Mouse (Mus musculus) thymus, postnatal 10 days (tissue): ENCODE data around the gene Nipal3.

Experiments used
- DNase-seq, 2 experiments: peaks; one replicate each; pipeline ENCODE4 v3.0.0; 2021; ENCODE audit warnings: low spot score in 2 of 2

Nipal3 gene

GRCm38 (mm10) chr4:135436291-135436690, 58.5 kb downstream of the Nipal3 start:
- DNase-seq, result peak in 1 of 2 experiments; percentile 24

- DNase-seq, result no peak
Measured at GRCm38 (mm10) chr4:135434395-135434789, 60.4 kb downstream of the Nipal3 start.

- peak; percentile 64 to 88 for DNase-seq
Measured at GRCm38 (mm10) chr4:135433443-135434394, 61.1 kb downstream of the Nipal3 start, which contains the start of gene Rcan3. Gene Rcan3, minus strand, starts transcription at chr4:135433853.

- DNase-seq, result no peak
Measured at GRCm38 (mm10) chr4:135433086-135433442, 61.8 kb downstream of the Nipal3 start.

GRCm38 (mm10) chr4:135429990-135430760, 64.7 kb downstream of the Nipal3 start:
- DNase-seq, result no peak

- no peak for DNase-seq
Measured at GRCm38 (mm10) chr4:135429383-135429782, 65.5 kb downstream of the Nipal3 start.

GRCm38 (mm10) chr4:135426587-135426986, 68.3 kb downstream of the Nipal3 start:
- peak in 1 of 2 experiments; percentile 26 for DNase-seq

- DNase-seq, result no peak
Measured at GRCm38 (mm10) chr4:135425625-135426024, 69.2 kb downstream of the Nipal3 start.

GRCm38 (mm10) chr4:135420961-135421360, 73.9 kb downstream of the Nipal3 start:
- DNase-seq, result no peak

GRCm38 (mm10) chr4:135420416-135420815, 74.4 kb downstream of the Nipal3 start:
- no peak for DNase-seq

- no peak for DNase-seq
Measured at GRCm38 (mm10) chr4:135419996-135420395, 74.8 kb downstream of the Nipal3 start.

GRCm38 (mm10) chr4:135416367-135416766, 78.5 kb downstream of the Nipal3 start:
- DNase-seq, result no peak

- no peak for DNase-seq
Measured at GRCm38 (mm10) chr4:135413491-135413890, 81.3 kb downstream of the Nipal3 start.

GRCm38 (mm10) chr4:135411633-135412032, 83.2 kb downstream of the Nipal3 start:
- DNase-seq, result peak; percentile 31 to 78

- no peak for DNase-seq
Measured at GRCm38 (mm10) chr4:135406180-135406579, 88.7 kb downstream of the Nipal3 start.

GRCm38 (mm10) chr4:135404916-135405315, 89.9 kb downstream of the Nipal3 start:
- DNase-seq, result no peak

GRCm38 (mm10) chr4:135404048-135404447, 90.8 kb downstream of the Nipal3 start:
- DNase-seq, result no peak

GRCm38 (mm10) chr4:135401881-135402280, 93.0 kb downstream of the Nipal3 start:
- no peak for DNase-seq

GRCm38 (mm10) chr4:135397991-135398390, 96.8 kb downstream of the Nipal3 start, which contains the start of gene Ncmap:
Gene Ncmap, minus strand, starts transcription at chr4:135398227.
- no peak for DNase-seq

- DNase-seq, result no peak
Measured at GRCm38 (mm10) chr4:135397551-135397950, 97.3 kb downstream of the Nipal3 start.

GRCm38 (mm10) chr4:135396303-135396702, 98.5 kb downstream of the Nipal3 start:
- no peak for DNase-seq
